In genomic region chr6:88813832-88814231, GRCm38 (mm10) we compare ENCODE assay signal across 22 mouse cellular contexts. TPM values are rescaled to one million over a fixed set of nuclear protein-coding genes. Genes with fewer than 3 reads are reported as not detected.
A peak's percentile ranks its signal among the peaks of the same experiment; 100 is the strongest.
DNase-seq lines count a peak whose midpoint lies in the region; ATAC-seq and TF ChIP-seq lines count a peak whose summit lies in the region.
"Had no signal": no experiment of that assay in that cellular context is flagged by ENCODE, and none has a peak within 500 bp of the region (broad histone marks: within the 10 kb centered on the region; RNA-seq: fewer than 3 reads in every experiment).

No protein-coding gene starts in this region.

- no peak overlapping the region for H3K4me3 ChIP-seq in gastrocnemius, adult 2 months
- no peak overlapping the region for H3K4me3 ChIP-seq in liver, embryonic 14.5 days (ENCODE audit: insufficient read depth in 1 of 2, low read depth in 2 of 2, low read length in 2 of 2)
- H3K4me3 ChIP-seq in liver, embryonic 11.5 days (ENCODE audit: low read depth, low read length), result no peak overlapping the region
- peak overlapping the region; percentile 2; the same call in 1 of the 2 replicates for H3K4me3 ChIP-seq in testis, adult 2 months (ENCODE audit: control insufficient read depth, low read depth, low read length)
- H3K4me3 ChIP-seq: embryonic facial prominence, embryonic 10.5 days; embryonic facial prominence, embryonic 12.5 days; forebrain, embryonic 13.5 days; forebrain, embryonic 15.5 days had no signal

- H3K27ac ChIP-seq in gastrocnemius, adult 2 months, result no peak overlapping the region
- H3K27ac ChIP-seq in liver, embryonic 14.5 days, result no peak overlapping the region
- H3K27ac ChIP-seq in liver, embryonic 11.5 days (ENCODE audit: low read depth, low read length), result no peak overlapping the region
- H3K27ac ChIP-seq in testis, adult 2 months (ENCODE audit: control insufficient read depth, insufficient read depth, low read depth, low read length), result no peak overlapping the region
- H3K27ac ChIP-seq: embryonic facial prominence, embryonic 10.5 days; embryonic facial prominence, embryonic 12.5 days; forebrain, embryonic 13.5 days; forebrain, embryonic 15.5 days had no signal

- WGBS in liver, embryonic 14.5 days (ENCODE audit: insufficient replicate concordance), result 79% methylated on average over 10 of the region's 10 CpGs
- WGBS in liver, embryonic 11.5 days, result 72% methylated on average over 10 of the region's 10 CpGs

- 0 out of 4 replicates have a peak, but pooled peaks cover 0 to 3% of the 10 kb centered on the region in 2 experiments for H3K4me1 ChIP-seq in liver, embryonic 14.5 days (replicated peaks; ENCODE audit: control insufficient read depth in 2 of 2, insufficient read depth in 2 of 2, low read length in 1 of 2)
- H3K4me1 ChIP-seq in liver, embryonic 11.5 days (replicated peaks; ENCODE audit: control insufficient read depth, insufficient read depth, low read length), result no peaks in the 10 kb centered on the region
- H3K4me1 ChIP-seq in testis, adult 2 months (ENCODE audit: control insufficient read depth, insufficient read depth, low read length), result peaks cover 10% of the 10 kb centered on the region

- intact Hi-C loops in gastrocnemius, adult 2 months (cut with DNase I), result no loop called here

- H3K36me3 ChIP-seq in liver, embryonic 14.5 days (replicated peaks; ENCODE audit: control insufficient read depth, insufficient read depth, low read depth), result peaks cover 24% of the 10 kb centered on the region
- no peaks in the 10 kb centered on the region for H3K36me3 ChIP-seq in liver, embryonic 11.5 days (ENCODE audit: control insufficient read depth, insufficient read depth, low read length)
- peaks cover 2% of the 10 kb centered on the region; the same call in 1 of the 2 replicates for H3K36me3 ChIP-seq in testis, adult 2 months (ENCODE audit: control insufficient read depth, insufficient read depth, low read length)
- H3K36me3 ChIP-seq: embryonic facial prominence, embryonic 10.5 days; embryonic facial prominence, embryonic 12.5 days; forebrain, embryonic 15.5 days had no signal

- DNase-seq in gastrocnemius, adult 2 months, result peak; percentile 18
- DNase-seq in gastrocnemius, postnatal 25 days, result no peak
- DNase-seq in liver, embryonic 14.5 days (ENCODE audit: low read depth in 3 of 3, low spot score in 3 of 3), result no peak
- no peak for DNase-seq in liver, embryonic 11.5 days (ENCODE audit: low spot score)
- DNase-seq in testis, postnatal 10 days (ENCODE audit: low spot score), result no peak
- peak; percentile 73 for DNase-seq in testis, postnatal 14 days (ENCODE audit: low spot score)
- no peak for DNase-seq in urinary bladder, postnatal 4 days (ENCODE audit: low spot score in 2 of 2)
- DNase-seq: adrenal gland, adult 2 months; adrenal gland, postnatal 14 days; adrenal gland, postnatal 36 days; B cell, adult 2 months; cerebellum, adult 11-12 months; cerebellum, adult 2 months; cerebellum, adult 9-10 months; cerebellum, postnatal 10 days; cerebellum, postnatal 25 days had no signal

- H3K9ac ChIP-seq in liver, embryonic 14.5 days (replicated peaks), result no peak overlapping the region
- H3K9ac ChIP-seq in liver, embryonic 11.5 days (ENCODE audit: low read depth, low read length), result no peak overlapping the region
- H3K9ac ChIP-seq: embryonic facial prominence, embryonic 12.5 days; forebrain, embryonic 13.5 days; forebrain, embryonic 15.5 days had no signal

- H3K4me2 ChIP-seq in liver, embryonic 14.5 days (ENCODE audit: low read depth), result no peak overlapping the region
- H3K4me2 ChIP-seq in liver, embryonic 11.5 days, result no peak overlapping the region
- H3K4me2 ChIP-seq: embryonic facial prominence, embryonic 12.5 days; forebrain, embryonic 13.5 days; forebrain, embryonic 15.5 days had no signal

- no peak for ATAC-seq in liver, embryonic 14.5 days (ENCODE audit: insufficient read depth)
- no peak for ATAC-seq in liver, embryonic 11.5 days (replicated peaks; ENCODE audit: low FRiP score)
- ATAC-seq: CD4-positive, CD25-positive, alpha-beta regulatory T cell, adult 4 months; forebrain, embryonic 13.5 days; forebrain, embryonic 15.5 days had no signal

- TF ChIP-seq EP300 in liver, embryonic 14.5 days (IDR thresholded peaks at IDR 0.05; ENCODE audit: low read depth), result no peak

- TF ChIP-seq POLR2A in testis, adult 2 months (IDR thresholded peaks at IDR 0.05; ENCODE audit: control insufficient read depth, low read depth, low read length), result no peak

- TF ChIP-seq CTCF in gastrocnemius, adult 2 months (IDR thresholded peaks at IDR 0.05), result no peak
- TF ChIP-seq CTCF in liver, embryonic 14.5 days (IDR thresholded peaks at IDR 0.05; ENCODE audit: low read depth), result 0 out of 2 replicates have a peak, but pooled peaks have one; percentile 3
- no peak for TF ChIP-seq CTCF in testis, adult 2 months (IDR thresholded peaks at IDR 0.05; ENCODE audit: control insufficient read depth, insufficient read depth, insufficient replicate concordance, low read depth, low read length)

- H3K27me3 ChIP-seq in liver, embryonic 14.5 days (ENCODE audit: control insufficient read depth, insufficient read depth, low read length), result no peaks in the 10 kb centered on the region
- H3K27me3 ChIP-seq in liver, embryonic 11.5 days (replicated peaks; ENCODE audit: control insufficient read depth, insufficient read depth, low read length), result no peaks in the 10 kb centered on the region
- H3K27me3 ChIP-seq in testis, adult 2 months (ENCODE audit: control insufficient read depth, insufficient read depth, low read length), result no peaks in the 10 kb centered on the region
- H3K27me3 ChIP-seq: forebrain, embryonic 13.5 days; forebrain, embryonic 15.5 days had no signal

- no peaks in the 10 kb centered on the region for H3K9me3 ChIP-seq in liver, embryonic 14.5 days (ENCODE audit: control insufficient read depth, low read length)
- H3K9me3 ChIP-seq in liver, embryonic 11.5 days (ENCODE audit: control insufficient read depth, low read length), result no peaks in the 10 kb centered on the region
- H3K9me3 ChIP-seq: embryonic facial prominence, embryonic 10.5 days; embryonic facial prominence, embryonic 12.5 days; forebrain, embryonic 13.5 days; forebrain, embryonic 15.5 days had no signal

RNA-seq across cellular contexts. Expression of gene Abtb1, which starts 28.0 kb away (rescaled TPM):
- total RNA-seq in gastrocnemius, adult 2 months (2021), result 10 to 100 TPM; 16.9 to 22.7 TPM
- 10 to 100 TPM; 14.4 to 17.3 TPM for total RNA-seq in gastrocnemius, postnatal 25 days (2021)
- polyA plus RNA-seq in liver, embryonic 14.5 days (2012; rRNA removed), result 43.1 and 47.5 TPM in 2 replicates
- polyA plus RNA-seq in liver, embryonic 14.5 days (2014; fragmentation: Nextera tagmentation; extraction: Ambion mirVana), result 39.0 and 44.9 TPM in 2 replicates
- polyA plus RNA-seq in liver, embryonic 11.5 days (2014; fragmentation: Nextera tagmentation; extraction: Ambion mirVana), result 24.9 and 26.7 TPM in 2 replicates
- 46.5 and 51.8 TPM in 2 replicates for polyA plus RNA-seq in testis, adult 2 months (2012; rRNA removed)

Comparison
In these comparisons a context has a peak if more than half of its experiments do, and no peak if none do; other contexts are left out.
1. DNase-seq: peak in gastrocnemius, adult 2 months (single experiment) and testis, postnatal 14 days (single experiment); none in gastrocnemius, postnatal 25 days (single experiment), liver, embryonic 14.5 days (0 of 3), liver, embryonic 11.5 days (single experiment), testis, postnatal 10 days (single experiment) and urinary bladder, postnatal 4 days (0 of 2).